Mouse (Mus musculus): Measurements from ENCODE around the gene Esrrb.

DNA sequence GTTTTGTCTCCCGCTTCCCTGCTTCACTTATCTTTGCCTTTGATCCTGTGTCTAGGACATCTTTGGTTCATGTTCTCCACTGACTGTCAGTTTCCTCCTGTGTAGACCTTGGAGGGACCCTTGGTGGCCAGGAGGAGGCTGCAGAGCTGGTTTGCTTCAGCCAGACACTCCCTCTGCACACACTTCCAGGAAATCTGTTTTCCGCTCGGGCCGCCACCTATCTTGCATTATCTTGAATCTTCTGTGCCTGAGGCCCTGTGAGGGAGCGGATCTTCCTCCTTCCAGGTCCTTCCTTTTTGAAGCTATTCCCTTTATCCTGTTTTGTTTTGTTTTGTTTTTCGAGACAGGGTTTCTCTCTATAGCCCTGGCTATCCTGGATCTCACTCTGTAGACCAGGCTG, 121.1 kb downstream of the Esrrb start:
- TF ChIP-seq CTCF (conservative IDR thresholded peaks at IDR 0.05; ENCODE audit: low read length) = no peak
- TF ChIP-seq POU5F1 (IDR thresholded peaks at IDR 0.05; ENCODE audit: borderline replicate concordance, low read length) = no peak
- TF ChIP-seq NANOG (IDR thresholded peaks at IDR 0.05; ENCODE audit: borderline replicate concordance, low read length) = no peak

All from E14TG2a.4 (cell line).